ENCODE assay signal across 1 mouse cellular context in genomic region chr8:84810896-84811295, GRCm38 (mm10).
A peak's percentile ranks its signal among the peaks of the same experiment; 100 is the strongest.
TF ChIP-seq lines count a peak whose summit lies in the region.

No protein-coding gene starts in this region.

TF ChIP-seq in MEL, 35 proteins besides CTCF, POLR2A, EP300 and RAD21 (continued from another document):
- TF ChIP-seq USF2 (IDR thresholded peaks at IDR 0.05; ENCODE audit: borderline replicate concordance in 1 of 2, insufficient read depth in 1 of 2, low read depth in 1 of 2, low read length in 2 of 2), result no peak
- TF ChIP-seq ZC3H11A (IDR thresholded peaks at IDR 0.05; ENCODE audit: low read depth, low read length), result peak; percentile 78
